Mouse (Mus musculus): ENCODE data around the gene Acap3. TPM values are rescaled to one million over a fixed set of nuclear protein-coding genes. Genes with fewer than 3 reads are reported as not detected.

The Acap3 gene
- polyA plus RNA-seq, 1 experiment from 2014 or later, result 25.1 TPM

DNA sequence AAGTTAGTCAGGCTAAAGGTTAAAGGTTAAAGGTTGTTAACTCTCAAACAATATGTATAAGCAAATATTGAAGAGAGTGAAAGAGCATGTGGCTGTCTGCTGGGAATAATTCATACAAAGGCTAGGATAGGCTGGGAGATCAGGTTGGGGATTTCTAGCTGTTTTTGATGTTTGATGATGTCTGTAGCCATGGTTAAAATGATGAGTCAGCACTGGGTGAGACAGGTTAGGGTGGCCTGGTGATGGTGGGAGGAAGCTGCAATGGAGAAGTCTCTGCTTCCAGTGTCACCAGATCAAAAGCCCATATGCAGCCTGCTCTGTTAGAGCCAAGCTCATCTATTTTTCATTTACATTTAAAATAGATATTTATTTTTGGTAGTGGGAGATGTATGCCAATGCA lies 55.5 kb downstream of the Acap3 start:
- H3K4me1 ChIP-seq, result peaks cover 16% of the 10 kb centered on the region

DNA sequence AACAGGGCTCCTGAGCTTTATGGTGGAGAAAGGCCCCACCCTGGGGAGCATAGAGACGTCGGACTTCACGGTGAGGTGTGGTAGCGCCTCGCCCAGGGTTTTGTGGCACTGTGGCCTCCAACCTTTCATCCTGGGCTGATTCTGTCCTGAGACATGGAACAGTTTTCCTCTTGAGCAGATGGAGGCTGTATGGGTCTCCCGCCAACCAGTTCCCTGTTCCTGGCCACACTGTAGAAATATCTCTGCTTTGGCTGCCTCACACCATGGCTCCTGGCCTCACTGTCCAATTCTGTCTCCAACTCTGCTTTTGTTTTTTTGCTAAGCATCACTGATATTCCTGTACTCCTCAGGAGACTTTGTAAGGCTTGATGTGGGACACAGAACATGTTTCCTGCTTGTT lies 63.9 kb downstream of the Acap3 start:
- no peak for ATAC-seq (ENCODE audit: insufficient number of reproducible peaks, insufficient read depth, low FRiP score, low TSS enrichment)
- Histone ChIP-seq H3K9ac (no peak overlapping the region), H3K4me2 (replicated peaks) (no peak overlapping the region), H3K9me3 (no peaks in the 10 kb centered on the region), H3K4me1 (no peaks in the 10 kb centered on the region), H3K27me3 (no peaks in the 10 kb centered on the region), H3K27ac (no peak overlapping the region), H3K4me3 (no peak overlapping the region), H3K36me3 (peaks cover 73% of the 10 kb centered on the region)
- WGBS, result 97% methylated on average over 6 of the region's 6 CpGs

More for the DNA sequence above, 55.5 kb downstream of the Acap3 start:
- no peak for ATAC-seq (ENCODE audit: insufficient number of reproducible peaks, insufficient read depth, low FRiP score, low TSS enrichment)
- Histone ChIP-seq H3K36me3 (peaks cover 40% of the 10 kb centered on the region), H3K4me2 (replicated peaks) (no peak overlapping the region), H3K27ac (no peak overlapping the region), H3K9me3 (no peaks in the 10 kb centered on the region), H3K4me3 (no peak overlapping the region), H3K9ac (no peak overlapping the region), H3K27me3 (no peaks in the 10 kb centered on the region)

Small RNA genes lying within 50 kb of the gene (microRNA-seq; reads per million reads assigned to microRNA genes)
- gene Gm22991, result not detected

Other genes with a start within 250 kb of the Acap3 start
- not detected in 2 replicates for gene Gm10563, start 246.4 kb upstream of the Acap3 start, polyA plus RNA-seq (2016; fragmentation: Nextera tagmentation; extraction: Ambion mirVana)
- 11.3 and 16.1 TPM in 2 replicates for gene Mmp23, start 238.4 kb upstream of the Acap3 start, polyA plus RNA-seq (2016; fragmentation: Nextera tagmentation; extraction: Ambion mirVana)
- gene Mib2, start 222.6 kb upstream of the Acap3 start, polyA plus RNA-seq (2016; fragmentation: Nextera tagmentation; extraction: Ambion mirVana), result 38.2 and 40.8 TPM in 2 replicates
- gene Fndc10, start 197.5 kb upstream of the Acap3 start, polyA plus RNA-seq (2016; fragmentation: Nextera tagmentation; extraction: Ambion mirVana), result 12.2 and 15.2 TPM in 2 replicates
- 135 and 136 TPM in 2 replicates for gene Ssu72, start 187.0 kb upstream of the Acap3 start, polyA plus RNA-seq (2016; fragmentation: Nextera tagmentation; extraction: Ambion mirVana)
- gene Tmem240, start 157.0 kb upstream of the Acap3 start, polyA plus RNA-seq (2016; fragmentation: Nextera tagmentation; extraction: Ambion mirVana), result 2.2 and 2.5 TPM in 2 replicates
- 103 and 106 TPM in 2 replicates for gene Atad3a, start 130.7 kb upstream of the Acap3 start, polyA plus RNA-seq (2016; fragmentation: Nextera tagmentation; extraction: Ambion mirVana)
- gene Vwa1, start 117.1 kb upstream of the Acap3 start, polyA plus RNA-seq (2016; fragmentation: Nextera tagmentation; extraction: Ambion mirVana), result 9.2 and 9.5 TPM in 2 replicates
- gene Tmem88b, start 105.9 kb upstream of the Acap3 start, polyA plus RNA-seq (2016; fragmentation: Nextera tagmentation; extraction: Ambion mirVana), result 0.69 and 1.0 TPM in 2 replicates
- 0.25 TPM in 1 of 2 replicates, not detected in the other for gene Ankrd65, start 101.4 kb upstream of the Acap3 start, polyA plus RNA-seq (2016; fragmentation: Nextera tagmentation; extraction: Ambion mirVana)
- 214 TPM in 2 replicates for gene Mrpl20, start 88.9 kb upstream of the Acap3 start, polyA plus RNA-seq (2016; fragmentation: Nextera tagmentation; extraction: Ambion mirVana)
- 243 and 253 TPM in 2 replicates for gene Ccnl2, start 79.3 kb upstream of the Acap3 start, polyA plus RNA-seq (2016; fragmentation: Nextera tagmentation; extraction: Ambion mirVana)
- 146 and 149 TPM in 2 replicates for gene Aurkaip1, start 60.5 kb upstream of the Acap3 start, polyA plus RNA-seq (2016; fragmentation: Nextera tagmentation; extraction: Ambion mirVana)
- 50.7 and 52.6 TPM in 2 replicates for gene Mxra8, start 52.1 kb upstream of the Acap3 start, polyA plus RNA-seq (2016; fragmentation: Nextera tagmentation; extraction: Ambion mirVana)
- 8.3 and 16.9 TPM in 2 replicates for gene Dvl1, start 44.4 kb upstream of the Acap3 start, polyA plus RNA-seq (2016; fragmentation: Nextera tagmentation; extraction: Ambion mirVana)
- 0.34 and 0.47 TPM in 2 replicates for gene Tas1r3, start 28.5 kb upstream of the Acap3 start, polyA plus RNA-seq (2016; fragmentation: Nextera tagmentation; extraction: Ambion mirVana)
- gene Cptp, start 22.4 kb upstream of the Acap3 start, polyA plus RNA-seq (2016; fragmentation: Nextera tagmentation; extraction: Ambion mirVana), result 15.9 and 17.1 TPM in 2 replicates
- 83.7 and 85.4 TPM in 2 replicates for gene Ints11, start 22.3 kb upstream of the Acap3 start, polyA plus RNA-seq (2016; fragmentation: Nextera tagmentation; extraction: Ambion mirVana)
- gene Pusl1, start within 50 bp of the Acap3 start, polyA plus RNA-seq (2016; fragmentation: Nextera tagmentation; extraction: Ambion mirVana), result 56.0 and 56.6 TPM in 2 replicates
- gene Ube2j2, start 52.0 kb downstream of the Acap3 start, polyA plus RNA-seq (2016; fragmentation: Nextera tagmentation; extraction: Ambion mirVana), result 158 and 160 TPM in 2 replicates
- 31.9 and 35.8 TPM in 2 replicates for gene C1qtnf12, start 70.5 kb downstream of the Acap3 start, polyA plus RNA-seq (2016; fragmentation: Nextera tagmentation; extraction: Ambion mirVana)
- gene B3galt6, start 100.8 kb downstream of the Acap3 start, polyA plus RNA-seq (2016; fragmentation: Nextera tagmentation; extraction: Ambion mirVana), result 18.4 and 20.3 TPM in 2 replicates
- 141 and 143 TPM in 2 replicates for gene Sdf4, start 101.0 kb downstream of the Acap3 start, polyA plus RNA-seq (2016; fragmentation: Nextera tagmentation; extraction: Ambion mirVana)
- gene Tnfrsf4, start 122.0 kb downstream of the Acap3 start, polyA plus RNA-seq (2016; fragmentation: Nextera tagmentation; extraction: Ambion mirVana), result 0.70 and 1.1 TPM in 2 replicates
- 1.9 and 2.3 TPM in 2 replicates for gene Tnfrsf18, start 134.3 kb downstream of the Acap3 start, polyA plus RNA-seq (2016; fragmentation: Nextera tagmentation; extraction: Ambion mirVana)
- 1.0 and 1.5 TPM in 2 replicates for gene Ttll10, start 167.6 kb downstream of the Acap3 start, polyA plus RNA-seq (2016; fragmentation: Nextera tagmentation; extraction: Ambion mirVana)
- 54.8 and 55.5 TPM in 2 replicates for gene 9430015G10Rik, start 218.2 kb downstream of the Acap3 start, polyA plus RNA-seq (2016; fragmentation: Nextera tagmentation; extraction: Ambion mirVana)
- gene Rnf223, start 238.7 kb downstream of the Acap3 start, polyA plus RNA-seq (2016; fragmentation: Nextera tagmentation; extraction: Ambion mirVana), result 0.43 and 0.61 TPM in 2 replicates